Mouse (Mus musculus) cerebellum, postnatal 25 days (tissue): ENCODE data around the gene Olfr550.

Source experiments
- DNase-seq, 2 experiments: peaks; one replicate each; pipeline ENCODE4 v3.0.0; 2021; ENCODE audit warnings: mixed read lengths in 2 of 2

Olfr550 gene

DNA sequence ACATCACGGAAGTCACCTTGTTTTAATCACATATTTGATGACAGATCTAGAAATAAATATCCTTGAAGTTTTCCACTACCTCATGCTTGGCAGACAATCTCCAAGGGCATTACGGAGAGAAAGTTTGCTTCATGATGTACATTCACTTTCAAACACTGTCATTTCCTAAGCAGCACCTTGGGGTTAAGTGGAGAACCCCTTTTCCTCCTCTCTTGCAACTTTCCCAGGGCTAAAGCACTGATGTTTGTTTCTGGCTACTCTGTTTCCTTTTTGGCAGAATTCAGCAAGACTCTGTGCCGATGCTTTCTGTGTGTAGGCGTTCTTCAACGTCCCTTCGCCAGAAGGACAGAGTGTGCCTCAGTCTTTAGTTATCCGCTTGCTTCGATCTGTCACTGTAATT is at the start of gene Olfr550:
Gene Olfr550, plus strand, starts transcription at position 301 of the 400 bp plus-strand sequence.
- DNase-seq = no peak

DNA sequence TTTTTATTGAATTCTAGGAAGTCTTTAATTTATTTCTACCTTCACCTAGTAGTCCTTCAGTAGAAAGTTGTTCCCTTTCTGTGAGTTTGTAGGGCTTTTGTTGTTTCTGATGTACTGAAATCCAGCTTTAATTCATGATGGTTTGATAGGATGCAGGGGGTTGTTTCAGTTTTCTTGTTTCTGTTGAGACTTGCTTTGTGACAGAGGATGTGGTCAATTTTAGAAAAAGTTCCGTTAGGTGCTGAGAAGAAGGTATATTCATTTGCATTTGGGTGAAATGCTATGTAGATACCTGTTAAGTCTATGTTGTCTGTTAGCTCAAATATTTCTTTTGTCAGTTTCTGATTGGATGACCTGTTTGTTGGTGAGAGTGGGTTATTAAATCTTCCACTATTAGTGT is 42.2 kb upstream of the Olfr550 start:
- DNase-seq = no peak

DNA sequence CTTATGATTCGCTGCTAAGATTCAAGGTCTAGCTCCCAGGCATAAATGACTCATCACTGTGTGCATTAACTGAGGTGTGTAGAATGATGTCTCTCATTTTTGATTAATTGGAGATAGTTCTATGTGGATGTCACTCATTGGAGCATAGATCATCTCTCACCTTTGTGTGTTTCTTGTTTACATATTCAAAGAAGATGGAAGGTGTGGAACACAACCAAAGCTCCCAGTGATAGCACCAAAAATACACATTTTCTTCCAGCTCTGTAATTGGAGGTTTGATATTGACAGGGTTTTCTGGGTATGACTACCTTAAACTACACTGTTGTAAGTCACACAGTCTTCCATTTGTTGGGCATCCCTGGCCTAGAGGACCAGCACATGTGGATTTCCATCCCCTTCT is 36.8 kb upstream of the Olfr550 start, which contains the start of gene Olfr547:
Gene Olfr547, plus strand, starts transcription at position 301 of the 400 bp plus-strand sequence.
- no peak for DNase-seq

DNA sequence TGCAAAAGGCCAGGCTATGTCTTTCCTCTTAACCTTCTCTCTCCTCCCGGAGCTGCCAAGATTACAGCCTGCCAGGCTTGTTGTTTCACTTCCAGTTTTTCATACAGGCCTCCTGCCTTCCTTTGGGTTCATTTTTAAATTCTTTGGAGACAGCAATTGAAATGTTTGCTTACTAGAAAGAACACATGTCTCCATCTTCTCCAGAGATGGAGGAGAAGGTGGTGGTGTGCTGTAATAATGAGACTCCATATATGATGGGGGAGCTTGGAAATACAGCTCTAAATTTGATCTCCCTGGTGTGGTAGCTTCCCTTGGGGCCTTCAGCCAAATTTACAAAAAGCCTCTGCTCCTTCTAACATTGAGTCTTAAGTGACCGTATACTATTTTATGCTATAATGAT is 30.6 kb upstream of the Olfr550 start, which contains the start of gene Olfr548-ps1:
Gene Olfr548-ps1, plus strand, starts transcription at position 301 of the 400 bp plus-strand sequence.
- DNase-seq = no peak

DNA sequence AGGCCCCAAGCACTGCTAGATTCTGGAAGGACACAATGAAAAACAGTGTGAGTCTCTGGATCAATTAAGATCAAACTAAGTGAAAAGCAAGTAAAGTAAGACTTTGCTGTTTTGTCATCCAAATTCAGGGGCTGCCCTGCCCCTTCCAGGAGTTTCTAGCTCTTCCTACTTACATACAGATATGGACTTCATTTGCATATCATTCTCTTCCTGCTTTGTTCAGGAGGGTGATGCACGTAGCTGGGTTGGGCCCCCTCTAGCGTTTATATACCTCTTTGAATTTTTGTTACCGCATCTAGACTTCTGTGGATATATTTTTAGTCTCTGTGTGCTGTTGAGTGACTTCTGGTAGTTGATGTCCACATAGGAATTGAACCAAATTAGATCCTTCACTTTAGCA is 30.0 kb upstream of the Olfr550 start:
- no peak for DNase-seq

DNA sequence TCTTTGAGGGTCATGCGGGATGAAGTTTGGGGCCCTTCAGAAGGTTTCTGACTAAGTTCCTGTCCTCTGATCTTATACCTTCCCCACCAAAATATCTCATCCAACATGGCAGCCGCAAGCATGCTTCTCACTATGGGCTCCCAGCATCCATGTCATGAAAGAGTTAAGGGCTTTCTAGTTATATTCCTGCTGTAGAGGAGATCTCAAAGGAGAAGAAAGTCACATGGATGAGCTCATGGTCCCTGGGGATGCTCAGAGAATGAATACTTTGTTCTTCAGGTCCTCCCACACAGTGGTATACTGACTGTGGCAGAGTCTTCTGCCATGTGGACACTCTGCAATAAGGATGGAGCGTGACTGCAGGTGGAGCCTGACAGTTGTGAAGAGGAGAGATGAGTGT is 21.7 kb upstream of the Olfr550 start, which contains the start of gene Olfr549:
Gene Olfr549, plus strand, starts transcription at position 301 of the 400 bp plus-strand sequence.
- no peak for DNase-seq

DNA sequence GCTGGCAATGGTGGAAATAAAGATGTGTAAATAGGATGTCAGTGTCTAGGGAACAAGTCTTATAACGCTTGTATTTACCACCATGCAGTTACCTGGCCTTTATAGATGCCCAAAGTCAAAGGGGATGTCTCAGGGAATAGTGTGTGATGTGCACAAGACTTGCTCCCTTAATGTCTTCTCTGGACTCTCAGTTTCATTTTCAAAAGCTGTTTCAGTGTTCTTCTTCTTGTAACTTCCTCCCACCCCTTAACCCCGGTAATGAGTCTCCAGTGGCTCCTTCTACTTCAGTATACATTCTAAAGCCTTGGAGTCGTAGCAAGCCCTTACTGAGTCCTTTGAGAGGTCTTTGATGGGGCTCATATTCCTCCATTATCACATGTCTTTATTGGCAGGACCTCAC is 18.0 kb upstream of the Olfr550 start:
- DNase-seq = no peak

DNA sequence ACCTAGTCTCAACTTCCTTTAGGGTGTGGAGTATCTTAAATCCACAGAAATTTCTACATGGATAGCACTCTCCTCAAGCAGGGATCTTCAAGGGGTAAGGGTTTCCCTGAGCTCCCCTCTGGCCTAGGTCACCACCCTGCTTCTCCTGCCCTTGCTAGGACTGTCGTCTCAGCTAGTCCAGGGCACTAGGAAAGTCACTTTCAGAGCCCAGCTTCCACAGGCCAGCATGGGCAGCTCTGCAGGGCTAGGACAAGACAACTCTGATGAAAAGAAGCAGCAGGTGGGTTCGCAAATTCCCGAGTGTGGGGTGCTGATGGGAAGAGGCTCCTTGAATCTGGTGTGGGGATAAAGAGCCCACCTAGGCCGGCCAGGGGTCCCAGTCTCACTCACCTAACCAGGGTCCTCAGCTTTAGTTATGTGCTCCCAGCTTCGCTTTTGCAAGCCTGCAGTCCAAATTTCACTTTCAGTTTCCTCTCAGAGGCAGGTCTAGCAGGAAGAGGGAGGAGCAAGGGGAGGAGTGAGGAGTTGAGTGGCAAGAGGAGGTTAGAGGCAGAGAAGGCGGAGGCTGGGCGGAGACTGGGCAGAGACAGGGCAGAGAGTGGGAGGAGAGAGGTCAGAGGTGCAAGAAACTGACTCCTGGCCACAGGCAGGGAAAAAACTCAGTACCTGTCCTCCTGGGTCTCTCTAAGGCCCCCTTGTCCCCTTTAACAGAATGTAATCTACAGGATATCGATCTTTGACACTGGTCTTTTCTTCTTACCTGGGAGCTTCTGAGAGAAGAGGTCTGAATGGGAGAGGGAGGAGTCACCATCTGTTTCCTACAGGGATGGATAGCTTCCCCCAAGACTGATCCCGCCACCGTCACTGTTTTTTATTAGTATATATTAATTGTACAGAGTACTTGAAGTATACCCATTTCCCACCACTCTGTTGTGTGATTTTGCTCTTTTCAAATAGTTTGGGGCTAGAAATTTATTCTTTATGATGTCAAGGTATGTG is 5.9 kb upstream of the Olfr550 start, which contains the start of gene Trim21:
Gene Trim21, minus strand, starts transcription at position 488 of the 999 bp plus-strand sequence.
- DNase-seq = peak; percentile 37 to 71

DNA sequence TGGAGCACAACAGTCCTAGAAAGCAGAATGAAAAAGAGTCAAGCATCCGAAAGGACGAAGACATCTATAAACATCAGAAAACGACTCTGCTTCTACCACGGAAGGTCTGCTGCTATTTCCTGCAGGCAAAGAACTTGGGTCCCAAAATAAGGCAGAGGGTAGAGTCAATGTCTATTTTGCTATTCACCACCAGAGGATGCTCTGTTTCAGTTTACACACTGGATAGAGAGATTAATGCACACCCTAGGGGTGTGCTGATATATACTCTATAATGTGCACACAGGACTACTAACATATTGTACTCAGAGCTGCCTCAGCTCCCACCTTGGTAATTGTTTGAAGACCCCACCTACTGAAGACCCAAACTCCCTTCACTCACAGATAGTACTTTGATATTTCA is 5.0 kb upstream of the Olfr550 start:
- DNase-seq = no peak

DNA sequence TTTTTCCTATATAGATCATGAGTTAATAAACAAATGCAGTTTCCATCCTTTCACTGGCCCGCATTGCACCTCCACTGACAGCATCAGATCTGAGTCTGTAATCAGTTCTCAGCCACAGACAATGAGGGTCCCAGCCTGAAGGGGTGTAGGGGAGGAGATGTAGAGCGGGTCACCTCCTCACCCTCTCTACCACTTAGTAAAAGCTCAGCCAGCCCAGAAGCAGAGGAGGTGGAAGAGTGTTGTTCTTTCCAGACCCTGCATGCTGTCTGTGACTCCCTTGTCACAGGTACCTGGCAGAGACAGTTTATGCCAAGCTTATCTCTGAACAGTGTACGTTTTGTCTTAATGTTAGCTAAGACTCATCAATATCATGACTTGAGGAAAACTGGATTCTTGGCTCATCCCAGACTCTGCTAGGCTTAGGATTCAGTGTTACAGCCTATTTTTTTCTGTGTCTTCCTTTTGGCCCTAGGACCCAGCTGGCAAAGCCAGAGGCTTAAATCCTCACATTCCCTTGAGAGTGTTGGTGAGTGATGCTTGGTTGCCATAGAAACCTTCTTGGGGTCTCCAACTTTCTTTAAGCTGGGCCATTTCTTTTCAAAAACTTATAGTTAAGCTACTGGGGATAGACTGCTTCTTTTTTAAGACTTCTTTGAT is 2.1 kb downstream of the Olfr550 start:
- no peak for DNase-seq

DNA sequence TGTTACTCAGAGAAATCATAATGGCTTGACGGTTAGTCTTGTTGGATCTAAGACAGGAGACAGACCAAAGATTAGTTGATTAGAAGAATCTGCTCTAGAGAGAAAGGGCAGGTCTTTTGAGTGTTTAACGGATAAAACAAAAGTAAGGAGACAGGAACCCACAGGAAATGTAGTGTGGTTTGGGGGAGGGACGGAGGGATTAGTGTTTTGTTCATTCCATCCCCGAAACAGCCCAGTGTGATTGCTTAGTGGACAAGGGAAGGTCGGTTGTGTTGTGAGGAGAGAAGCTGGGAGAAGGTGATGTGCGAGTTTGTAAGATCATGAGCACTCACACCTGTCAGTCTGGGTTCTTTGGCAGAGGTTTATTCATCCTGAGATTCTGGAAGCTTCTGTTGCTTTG is 4.8 kb downstream of the Olfr550 start:
- DNase-seq = no peak

DNA sequence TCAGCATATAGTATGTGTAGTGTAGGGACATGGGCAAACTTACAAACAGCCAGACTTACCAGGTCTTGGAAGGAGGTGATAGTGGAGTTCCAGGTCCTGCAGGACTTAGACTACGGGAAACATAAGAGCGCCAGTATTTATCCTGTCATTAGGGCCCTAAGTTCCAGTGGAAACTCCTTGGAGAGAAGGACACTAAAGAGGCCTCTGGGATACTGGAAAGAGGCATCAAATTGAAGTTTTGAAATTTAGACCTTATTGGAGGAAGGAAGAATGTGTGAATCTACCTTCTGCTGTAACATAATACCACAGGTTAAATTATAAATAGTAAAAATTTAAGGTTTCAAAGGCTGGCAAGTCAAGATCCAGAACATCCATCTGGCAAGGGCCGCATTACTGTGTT is 20.5 kb downstream of the Olfr550 start, which contains the start of gene Olfr551:
Gene Olfr551, minus strand, starts transcription at position 101 of the 400 bp plus-strand sequence.
- DNase-seq = no peak

DNA sequence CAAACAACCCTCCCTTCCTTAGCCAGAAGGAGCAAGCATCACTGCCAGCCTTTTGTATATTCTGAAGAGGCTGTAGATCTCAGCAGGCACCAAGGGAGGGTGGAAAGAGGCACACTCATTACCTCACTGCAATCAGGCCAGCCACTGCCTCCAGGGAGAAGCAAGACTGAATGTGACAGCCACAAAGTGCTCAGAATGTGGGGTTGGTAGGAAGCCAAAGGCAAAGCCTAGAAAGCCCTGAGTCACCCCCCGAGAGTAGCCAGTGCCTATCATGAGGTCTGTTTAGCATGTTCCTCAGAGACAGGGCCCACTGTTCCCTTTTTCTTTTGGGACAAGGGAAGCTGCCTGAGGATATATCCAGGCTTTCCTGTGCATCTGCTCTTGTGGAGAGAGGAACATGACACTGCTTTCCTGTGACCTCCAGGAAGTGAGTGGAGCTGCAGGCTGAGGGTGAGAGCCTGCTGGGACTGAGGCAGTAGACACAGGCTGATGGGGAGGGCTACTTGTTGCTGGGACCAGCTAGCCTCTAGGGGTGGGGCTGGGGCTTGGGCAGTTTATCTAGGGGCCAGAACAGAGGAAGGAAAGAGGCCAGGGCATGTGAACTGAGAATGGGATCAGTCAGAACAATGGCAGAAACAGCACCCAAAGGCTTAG is 26.3 kb downstream of the Olfr550 start, which contains the start of gene Olfr552:
Gene Olfr552, plus strand, starts transcription at position 393 of the 654 bp plus-strand sequence.
- no peak for DNase-seq

DNA sequence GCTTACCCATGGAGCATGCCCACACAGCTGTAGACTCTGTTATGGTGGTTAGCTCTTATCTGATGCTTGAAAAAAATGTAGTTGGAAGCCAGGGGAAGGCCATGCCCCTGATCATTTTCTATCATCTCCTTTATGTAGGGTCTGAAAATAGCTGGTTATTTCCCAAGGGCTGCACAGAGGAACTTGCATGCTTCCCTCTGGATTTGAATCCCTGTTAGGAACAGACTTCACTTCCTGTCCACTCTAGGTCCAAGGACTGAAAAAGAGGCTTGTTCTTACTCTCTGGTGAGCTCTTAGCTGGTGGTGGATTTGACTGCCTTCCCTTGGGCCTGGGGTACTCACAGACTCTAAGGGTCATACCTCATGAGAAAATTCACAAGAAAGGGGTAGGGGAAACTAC is 46.9 kb downstream of the Olfr550 start, which contains the start of gene Olfr553:
Gene Olfr553, minus strand, starts transcription at position 101 of the 400 bp plus-strand sequence.
- no peak for DNase-seq

DNA sequence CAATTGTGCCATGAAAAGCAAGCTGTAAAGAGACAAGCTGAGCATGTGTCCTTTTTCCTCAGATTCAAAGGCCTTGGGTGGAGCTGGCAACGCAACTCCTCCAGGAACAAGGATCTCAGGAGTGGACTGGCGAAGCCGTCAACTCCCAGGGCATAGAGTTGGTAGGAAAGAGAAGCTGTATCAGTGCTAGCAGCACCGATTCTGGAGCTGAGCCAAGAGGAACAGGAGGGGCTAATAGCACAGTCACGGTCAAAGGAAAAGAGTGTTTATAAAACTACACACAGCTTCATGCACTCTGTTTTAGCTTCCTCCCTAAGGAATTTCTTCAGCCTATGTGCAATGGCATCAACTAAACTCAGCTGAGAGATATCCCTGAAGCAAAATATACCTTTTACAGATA is 48.4 kb downstream of the Olfr550 start:
- DNase-seq = peak in 1 of 2 experiments; percentile 30

DNA sequence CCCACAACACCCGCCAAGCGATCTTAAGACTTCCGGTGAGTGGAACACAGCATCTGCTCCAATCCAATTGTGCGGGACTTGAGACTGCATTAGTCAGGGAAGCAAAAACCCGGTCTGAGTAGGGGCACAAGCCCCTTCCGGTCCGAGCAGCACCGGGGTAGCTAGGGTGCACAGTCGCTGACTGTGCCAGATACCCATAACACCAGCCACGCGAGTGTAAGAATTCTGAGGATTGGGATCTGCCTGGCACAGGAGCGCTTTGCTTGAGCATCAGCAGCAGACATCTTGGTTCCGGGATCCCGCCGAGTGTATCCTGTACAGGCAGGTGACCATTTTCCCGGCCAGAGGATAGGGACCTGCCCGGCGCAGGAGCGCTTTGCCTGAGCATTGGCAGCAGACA is 49.1 kb downstream of the Olfr550 start:
- DNase-seq = peak; percentile 6 to 11
